Mouse (Mus musculus) erythroblast, embryonic 14.5 days (primary cell): ENCODE data around the gene Lrig2. TPM values are rescaled to one million over a fixed set of nuclear protein-coding genes. Genes with fewer than 3 reads are reported as not detected.

Experiments
- H3K27me3 ChIP-seq: 2 replicates; pipeline ENCODE4 v1.6.1; 2012; ENCODE audit warnings: inconsistent platforms; ENCODE audit not compliant: control insufficient read depth
- H3K36me3 ChIP-seq: 2 replicates; pipeline ENCODE4 v1.6.1; 2012; ENCODE audit warnings: mild to moderate bottlenecking, inconsistent platforms; ENCODE audit not compliant: control insufficient read depth
- H3K4me1 ChIP-seq: 2 replicates; pipeline ENCODE4 v1.6.1; 2012; ENCODE audit warnings: inconsistent platforms; ENCODE audit not compliant: control insufficient read depth
- H3K4me3 ChIP-seq: replicated peaks from 2 replicates; pipeline ENCODE3; 2012; ENCODE audit warnings: moderate library complexity, mild to moderate bottlenecking, inconsistent platforms
- H3K9me3 ChIP-seq: 2 replicates; pipeline ENCODE4 v1.6.1; 2012; ENCODE audit warnings: low read length, inconsistent platforms, mixed read lengths; ENCODE audit not compliant: control insufficient read depth
- GATA1 ChIP-seq: IDR thresholded peaks from 2 replicates; pipeline ENCODE4 v1.6.1; 2012; ENCODE audit warnings: low read length, inconsistent platforms, mixed read lengths
- TAL1 ChIP-seq: IDR thresholded peaks from 3 replicates; pipeline ENCODE4 v1.6.1; 2012; ENCODE audit warnings: low read length, inconsistent platforms, mixed read lengths
- polyA plus RNA-seq: library from polyadenylated mRNA; stranded (reverse); fragments of >175 nt; gene quantifications from 2 replicates; pipeline ENCODE4 v1.2.3, GENCODE M21; 2012

Lrig2 gene
- polyA plus RNA-seq, 1 experiment, result 0.19 TPM

DNA sequence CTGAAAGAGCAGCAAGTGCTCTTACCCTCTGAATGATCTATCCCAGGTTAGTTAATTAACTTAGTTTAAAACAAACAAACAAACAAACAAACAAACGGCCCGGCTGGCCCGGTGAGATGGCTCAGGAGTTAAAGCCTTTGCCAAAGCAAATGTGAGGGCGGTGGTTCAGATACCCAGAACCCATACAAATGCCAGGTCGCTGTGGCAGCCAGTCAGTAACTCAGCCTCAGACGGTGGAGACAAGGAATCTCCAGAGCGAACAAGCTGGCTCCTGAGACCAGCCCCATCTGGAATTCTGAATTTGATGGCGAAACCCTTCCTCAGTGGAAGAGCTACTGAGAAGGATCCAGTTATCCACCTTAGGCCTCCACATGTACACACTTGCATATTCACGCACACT lies 114.4 kb downstream of the Lrig2 start:
- Histone ChIP-seq H3K4me3 (no peak overlapping the region), H3K4me1 (no peaks in the 10 kb centered on the region), H3K36me3 (no peaks in the 10 kb centered on the region), H3K9me3 (no peaks in the 10 kb centered on the region; the same call in 1 of the 2 replicates), H3K27me3 (no peaks in the 10 kb centered on the region)
- no peak for TF ChIP-seq GATA1
- no peak for TF ChIP-seq TAL1

DNA sequence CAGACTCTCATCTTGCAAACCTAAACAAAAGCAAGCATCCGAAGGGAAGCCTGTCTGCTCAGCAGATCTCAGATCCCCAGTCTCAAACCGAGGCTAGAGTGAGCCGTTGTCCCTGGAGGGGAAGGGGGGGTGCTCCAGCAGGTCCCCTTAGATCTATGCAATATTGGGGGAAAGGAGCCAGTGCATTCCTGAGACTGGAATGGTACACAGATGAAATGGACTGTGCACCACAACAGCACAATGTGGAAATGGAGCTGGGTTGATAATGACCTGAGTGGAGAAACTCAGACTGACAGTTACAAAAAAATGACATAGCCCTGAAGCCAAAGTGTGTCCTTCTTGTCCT lies 115.0 kb downstream of the Lrig2 start:
- no peak for TF ChIP-seq TAL1
- TF ChIP-seq GATA1, result no peak

DNA sequence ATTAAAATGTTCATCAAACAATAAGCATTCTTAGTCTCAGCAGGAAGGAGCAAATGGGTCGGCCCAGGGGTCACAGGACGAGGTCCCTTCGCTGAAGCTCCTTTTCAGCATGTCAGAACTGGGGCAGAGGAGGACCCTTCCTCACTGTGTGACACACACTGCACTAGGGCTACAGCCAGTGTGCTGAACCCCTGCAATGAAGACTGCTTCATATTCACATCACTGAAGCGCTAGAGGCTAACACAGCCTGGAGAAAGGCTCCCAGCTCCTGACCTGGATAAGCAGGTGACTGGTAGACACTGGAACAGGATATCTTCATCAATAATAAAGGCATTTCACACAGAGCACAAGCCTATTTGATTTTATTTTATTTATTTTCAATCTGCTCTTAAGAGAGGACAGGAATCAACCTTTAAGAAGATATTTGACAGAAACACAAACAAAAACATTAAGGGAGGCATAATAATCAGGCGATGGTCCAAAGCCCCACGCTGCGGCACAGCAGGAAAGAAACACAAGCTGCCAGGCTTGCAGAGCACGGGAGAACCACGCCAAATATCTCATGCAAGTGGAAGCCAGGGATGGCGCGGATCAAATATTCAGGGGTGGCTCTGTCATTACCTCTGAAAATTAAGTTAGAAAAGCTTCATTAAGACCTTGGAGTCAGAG lies 115.5 kb downstream of the Lrig2 start:
- H3K4me1 ChIP-seq, result no peaks in the 10 kb centered on the region

More for the DNA sequence above, 115.0 kb downstream of the Lrig2 start:
- Histone ChIP-seq H3K27me3 (no peaks in the 10 kb centered on the region), H3K9me3 (no peaks in the 10 kb centered on the region; the same call in 1 of the 2 replicates), H3K4me1 (no peaks in the 10 kb centered on the region), H3K4me3 (no peak overlapping the region), H3K36me3 (no peaks in the 10 kb centered on the region)

DNA sequence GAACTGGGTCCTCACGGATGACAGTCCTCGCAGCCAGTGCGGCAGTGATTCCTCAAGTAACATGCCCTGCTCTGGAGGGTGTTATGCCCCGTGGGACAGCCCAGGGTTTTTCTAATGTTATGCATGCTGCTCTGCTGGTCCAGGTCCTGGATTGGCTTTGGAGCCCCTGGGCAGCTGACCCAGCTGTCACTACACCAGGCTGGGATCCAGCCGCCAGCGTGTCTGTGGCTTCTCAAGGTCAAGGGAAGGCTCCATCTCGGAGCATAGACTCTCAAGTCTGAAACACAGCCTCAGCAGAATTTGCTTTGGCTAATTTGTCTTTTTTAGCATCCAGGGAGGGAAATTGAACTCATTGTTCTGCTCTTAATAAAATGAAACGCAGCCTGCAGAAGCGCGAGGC lies 121.6 kb downstream of the Lrig2 start:
- H3K36me3 ChIP-seq, result no peaks in the 10 kb centered on the region
- no peak for TF ChIP-seq GATA1
- TF ChIP-seq TAL1, result no peak
- H3K4me1 ChIP-seq, result no peaks in the 10 kb centered on the region
- H3K4me3 ChIP-seq, result no peak overlapping the region
- no peaks in the 10 kb centered on the region for H3K27me3 ChIP-seq
- H3K9me3 ChIP-seq, result no peaks in the 10 kb centered on the region; the same call in 1 of the 2 replicates

More for the DNA sequence above, 115.5 kb downstream of the Lrig2 start:
- no peaks in the 10 kb centered on the region for H3K36me3 ChIP-seq
- H3K27me3 ChIP-seq, result no peaks in the 10 kb centered on the region
- no peak for TF ChIP-seq TAL1
- TF ChIP-seq GATA1, result no peak
- H3K9me3 ChIP-seq, result no peaks in the 10 kb centered on the region; the same call in 1 of the 2 replicates
- H3K4me3 ChIP-seq, result no peak overlapping the region

DNA sequence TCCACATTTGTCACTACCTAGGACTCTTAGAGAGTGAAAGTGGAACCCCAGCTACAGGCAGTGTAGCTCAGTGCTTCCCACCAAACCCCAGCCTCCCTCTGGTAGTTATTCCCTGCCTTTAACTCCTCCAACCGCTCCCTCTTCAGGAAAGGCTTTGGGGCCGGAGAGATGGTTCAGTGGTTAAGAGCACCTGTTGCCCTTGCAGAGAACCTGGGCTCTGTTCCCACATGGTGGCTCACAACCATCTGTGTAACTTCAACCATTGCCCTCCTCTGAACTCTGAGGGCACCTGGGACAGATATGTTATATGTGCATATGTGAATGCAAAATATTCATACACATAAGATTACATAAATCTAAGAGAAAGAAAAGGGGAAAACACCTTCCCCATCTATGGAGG lies 122.3 kb downstream of the Lrig2 start:
- H3K4me1 ChIP-seq, result no peaks in the 10 kb centered on the region
- H3K36me3 ChIP-seq, result no peaks in the 10 kb centered on the region
- TF ChIP-seq TAL1, result no peak
- TF ChIP-seq GATA1, result no peak
- no peaks in the 10 kb centered on the region; the same call in 1 of the 2 replicates for H3K9me3 ChIP-seq
- H3K27me3 ChIP-seq, result no peaks in the 10 kb centered on the region
- no peak overlapping the region for H3K4me3 ChIP-seq

DNA sequence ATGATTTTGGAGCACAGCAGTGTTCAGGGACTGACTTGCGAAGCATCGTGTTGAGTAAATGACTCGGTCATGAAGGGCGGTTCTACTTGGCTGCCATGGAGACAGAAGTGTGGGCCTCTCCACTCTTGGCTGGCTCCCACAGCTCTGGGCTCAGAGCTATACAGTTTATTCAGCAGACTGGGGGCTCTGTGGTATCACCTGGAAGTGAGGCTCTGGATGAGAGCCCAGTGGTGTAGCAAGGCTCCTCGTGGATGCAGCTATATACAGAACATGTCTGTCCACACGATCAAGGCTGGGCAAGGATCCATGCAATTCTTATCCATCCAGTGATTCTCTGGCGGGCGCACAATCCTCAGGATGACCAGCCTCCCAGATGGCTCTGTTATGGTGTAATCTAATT lies 126.1 kb downstream of the Lrig2 start:
- TF ChIP-seq TAL1, result no peak
- TF ChIP-seq GATA1, result no peak
- Histone ChIP-seq H3K9me3 (no peaks in the 10 kb centered on the region), H3K36me3 (no peaks in the 10 kb centered on the region), H3K4me3 (no peak overlapping the region), H3K4me1 (no peaks in the 10 kb centered on the region), H3K27me3 (no peaks in the 10 kb centered on the region)

DNA sequence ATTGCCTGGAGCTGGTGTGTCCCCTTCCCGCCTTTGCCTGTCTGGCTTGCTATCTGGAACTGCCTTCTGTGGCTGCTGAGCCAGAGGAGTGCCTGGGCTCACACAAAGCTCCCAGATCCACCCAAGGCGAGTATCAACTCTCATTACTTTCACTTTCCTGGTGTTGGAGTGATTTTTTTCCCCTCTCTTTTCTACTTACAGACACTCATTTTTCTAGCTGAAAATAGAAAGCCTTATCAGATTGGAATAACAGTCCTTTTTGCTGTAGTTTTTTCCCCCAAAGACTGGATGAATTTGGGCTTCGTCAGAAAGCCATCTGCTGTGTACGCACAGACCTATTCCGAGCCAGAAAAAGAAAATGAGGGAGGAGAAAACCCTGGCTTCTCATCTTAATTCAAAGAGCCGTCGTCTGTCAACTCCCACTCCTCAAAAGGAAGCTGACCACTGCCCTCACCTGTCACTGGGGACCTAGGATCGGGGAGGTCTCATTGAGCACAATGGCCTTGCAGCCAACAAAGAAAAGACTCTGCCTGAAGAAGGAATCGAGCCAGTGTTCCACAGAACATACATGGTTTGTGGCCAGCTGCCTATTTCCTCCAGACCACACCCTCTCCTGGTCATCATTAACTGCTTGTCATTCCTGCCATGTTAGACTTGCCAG lies 127.9 kb downstream of the Lrig2 start:
- Histone ChIP-seq H3K36me3 (no peaks in the 10 kb centered on the region), H3K9me3 (no peaks in the 10 kb centered on the region), H3K4me1 (no peaks in the 10 kb centered on the region), H3K4me3 (no peak overlapping the region), H3K27me3 (no peaks in the 10 kb centered on the region)
- TF ChIP-seq TAL1 (no peak), GATA1 (no peak)

DNA sequence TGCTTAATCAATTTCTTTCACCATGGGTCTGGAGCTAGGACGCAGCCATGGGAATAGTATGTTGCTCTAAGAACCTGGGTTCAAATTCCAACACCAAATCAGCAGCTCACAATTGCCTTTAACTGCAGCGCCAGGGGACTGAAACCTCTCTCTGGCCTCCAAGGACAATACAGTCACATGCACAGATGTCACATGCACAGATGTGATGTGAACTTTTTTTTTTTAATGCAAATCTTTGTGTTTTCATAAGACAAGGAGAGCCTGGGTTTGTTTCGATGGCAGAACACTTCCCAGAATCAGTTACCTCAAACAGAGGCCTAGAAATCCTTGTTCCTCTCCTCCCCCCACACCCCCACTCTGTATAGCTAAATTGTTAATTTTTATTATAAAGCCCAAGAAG lies 133.5 kb downstream of the Lrig2 start:
- Histone ChIP-seq H3K4me1 (no peaks in the 10 kb centered on the region), H3K9me3 (no peaks in the 10 kb centered on the region), H3K27me3 (no peaks in the 10 kb centered on the region), H3K36me3 (no peaks in the 10 kb centered on the region), H3K4me3 (no peak overlapping the region)
- TF ChIP-seq GATA1 (no peak), TAL1 (no peak)

DNA sequence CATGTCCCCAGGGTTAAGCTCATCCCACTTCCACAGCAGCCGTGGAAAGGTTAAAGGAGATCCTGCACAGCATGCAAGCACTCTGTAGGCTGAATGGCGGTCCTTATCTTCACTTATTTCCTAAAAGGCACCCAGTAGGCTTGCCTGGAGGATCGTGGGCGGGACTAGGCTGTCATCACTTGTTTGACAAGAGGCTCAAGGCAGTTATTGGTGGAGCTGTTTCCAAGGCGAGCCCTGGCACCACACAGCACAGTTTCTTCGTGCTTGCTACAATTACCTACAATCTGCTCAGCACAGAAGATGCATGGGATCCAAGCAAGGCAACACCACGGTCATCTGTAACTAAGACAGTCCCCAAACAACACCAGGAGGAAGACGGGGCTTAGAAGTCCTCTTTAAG lies 137.8 kb downstream of the Lrig2 start:
- Histone ChIP-seq H3K36me3 (no peaks in the 10 kb centered on the region), H3K4me1 (no peaks in the 10 kb centered on the region), H3K9me3 (no peaks in the 10 kb centered on the region), H3K4me3 (no peak overlapping the region), H3K27me3 (no peaks in the 10 kb centered on the region)
- TF ChIP-seq GATA1, result no peak
- TF ChIP-seq TAL1, result no peak
